Mouse (Mus musculus) heart, postnatal 0 days (tissue): ENCODE measurements around the gene 5430419D17Rik. TPM values are rescaled to one million over a fixed set of nuclear protein-coding genes. Genes with fewer than 3 reads are reported as not detected.
A peak's percentile ranks its signal among the peaks of the same experiment; 100 is the strongest.

Experiments
- ATAC-seq: fragments of 200-750 bp; cut with Nextera tagmentation; 2 replicates; pipeline ENCODE4 v1.8.0; 2017; ENCODE audit warnings: low read depth, moderate number of reproducible peaks, moderate library complexity; ENCODE audit not compliant: insufficient read depth
- DNase-seq: peaks from one replicate; pipeline ENCODE4 v3.0.0-alpha.2; 2016; ENCODE audit warnings: low spot score
- H3K27ac ChIP-seq: fragments of 300-500 bp; sonication (generic); 2 replicates; pipeline ENCODE4 v1.5.1; 2014; ENCODE audit warnings: low read depth, mild to moderate bottlenecking
- H3K27me3 ChIP-seq: fragments of 300-500 bp; sonication (generic); 2 replicates; pipeline ENCODE4 v1.6.1; 2014; ENCODE audit warnings: low read length, mixed read lengths; ENCODE audit not compliant: control insufficient read depth, insufficient read depth
- H3K36me3 ChIP-seq: fragments of 300-500 bp; sonication (generic); replicated peaks from 2 replicates; pipeline ENCODE4 v1.6.1; 2014; ENCODE audit warnings: low read length, mixed read lengths; ENCODE audit not compliant: control insufficient read depth, insufficient read depth
- H3K4me1 ChIP-seq: fragments of 300-500 bp; sonication (generic); 2 replicates; pipeline ENCODE4 v1.6.1; 2014; ENCODE audit warnings: antibody characterized with exemption; ENCODE audit not compliant: control insufficient read depth, insufficient read depth
- H3K4me2 ChIP-seq: fragments of 300-500 bp; sonication (generic); 2 replicates; pipeline ENCODE4 v1.6.1; 2014; ENCODE audit warnings: low read depth, mild to moderate bottlenecking, low read length, moderate library complexity
- H3K4me3 ChIP-seq: fragments of 300-500 bp; sonication (generic); 2 replicates; pipeline ENCODE4 v1.5.1; 2014; ENCODE audit warnings: low read depth, low read length
- H3K9ac ChIP-seq: fragments of 300-500 bp; sonication (generic); replicated peaks from 2 replicates; pipeline ENCODE4 v1.6.1; 2014; ENCODE audit warnings: low read depth, low read length, mixed read lengths
- H3K9me3 ChIP-seq: fragments of 300-500 bp; sonication (generic); replicated peaks from 2 replicates; pipeline ENCODE4 v1.6.1; 2016; ENCODE audit warnings: low read length; ENCODE audit not compliant: control insufficient read depth
- CTCF ChIP-seq: IDR thresholded peaks from 2 replicates; pipeline ENCODE4 v1.5.1; 2016; ENCODE audit warnings: antibody characterized with exemption, control low read depth, low read depth
- EP300 ChIP-seq: IDR thresholded peaks from 2 replicates; pipeline ENCODE4 v1.6.1; 2016; ENCODE audit warnings: antibody characterized with exemption, low read depth
- WGBS: fragments of 180-500 bp; shearing (Covaris S2); extraction: QIAGEN DNeasy Blood & Tissue Kit; methylation state at CpG from one replicate; pipeline ENCODE4 v1.1.7; 2014; 5-methylcytosine and 5-hydroxymethylcytosine counted together
- polyA plus RNA-seq: library from polyadenylated mRNA; unstranded; fragments of >200 nt; fragmentation: Nextera tagmentation; extraction: Ambion mirVana; gene quantifications from 2 replicates; pipeline ENCODE4 v1.2.1, GENCODE M21; 2015
- total RNA-seq: library from RNA; depleted of rRNA; stranded (reverse); fragments of >200 nt; gene quantifications from 2 replicates; pipeline ENCODE4 v1.2.3, GENCODE M21; 2014; ENCODE audit warnings: low replicate concordance

The 5430419D17Rik gene
- total and polyA plus RNA-seq, 2 experiments from 2014 or later: 0.59 to 0.95 TPM

GRCm38 (mm10) chr7:131314493-131314892 is 140.3 kb downstream of the 5430419D17Rik start:
- peaks cover 6% of the 10 kb centered on the region; the same call in 1 of the 2 replicates for H3K4me1 ChIP-seq
- TF ChIP-seq CTCF (no peak), EP300 (no peak)
- no peaks in the 10 kb centered on the region for H3K27me3 ChIP-seq
- 83% methylated on average over 7 of the region's 7 CpGs for WGBS
- H3K36me3 ChIP-seq: no peaks in the 10 kb centered on the region
- no peak overlapping the region for H3K27ac ChIP-seq
- H3K4me3 ChIP-seq: no peak overlapping the region
- ATAC-seq (no peak), DNase-seq (no peak)
- H3K9me3 ChIP-seq: no peaks in the 10 kb centered on the region
- no peak overlapping the region for H3K9ac ChIP-seq
- no peak overlapping the region for H3K4me2 ChIP-seq

GRCm38 (mm10) chr7:131317587-131317986 is 143.4 kb downstream of the 5430419D17Rik start:
- no peak overlapping the region for H3K4me3 ChIP-seq
- TF ChIP-seq EP300: no peak
- no peak for TF ChIP-seq CTCF

GRCm38 (mm10) chr7:131318340-131318739 is 144.1 kb downstream of the 5430419D17Rik start:
- peaks cover 6% of the 10 kb centered on the region; the same call in 1 of the 2 replicates for H3K4me1 ChIP-seq
- no peak for TF ChIP-seq EP300
- TF ChIP-seq CTCF: no peak
- no peak overlapping the region for H3K27ac ChIP-seq
- H3K4me2 ChIP-seq: peak overlapping the region; percentile 13; the same call in 1 of the 2 replicates
- H3K9me3 ChIP-seq: no peaks in the 10 kb centered on the region
- 44% methylated on average over 5 of the region's 7 CpGs for WGBS
- ATAC-seq: no peak
- no peaks in the 10 kb centered on the region for H3K36me3 ChIP-seq
- no peaks in the 10 kb centered on the region for H3K27me3 ChIP-seq
- H3K4me3 ChIP-seq: no peak overlapping the region
- DNase-seq: peak; percentile 32
- no peak overlapping the region for H3K9ac ChIP-seq

More at GRCm38 (mm10) chr7:131317587-131317986, 143.4 kb downstream of the 5430419D17Rik start:
- peaks cover 6% of the 10 kb centered on the region; the same call in 1 of the 2 replicates for H3K4me1 ChIP-seq
- DNase-seq: no peak
- H3K9me3 ChIP-seq: no peaks in the 10 kb centered on the region
- H3K36me3 ChIP-seq: no peaks in the 10 kb centered on the region
- WGBS: 51% methylated on average over 12 of the region's 12 CpGs
- no peaks in the 10 kb centered on the region for H3K27me3 ChIP-seq
- H3K9ac ChIP-seq: no peak overlapping the region
- H3K4me2 ChIP-seq: no peak overlapping the region
- ATAC-seq: no peak
- H3K27ac ChIP-seq: no peak overlapping the region

- 67% methylated on average over 2 of the region's 2 CpGs for WGBS
- Histone ChIP-seq H3K4me1 (peaks cover 6% of the 10 kb centered on the region; the same call in 1 of the 2 replicates), H3K36me3 (no peaks in the 10 kb centered on the region)
Measured at GRCm38 (mm10) chr7:131322192-131322591, 148.0 kb downstream of the 5430419D17Rik start, which contains the start of gene Cuzd1. TSS of gene Cuzd1 (minus strand) at chr7:131322292.

GRCm38 (mm10) chr7:131327054-131327453 is 152.9 kb downstream of the 5430419D17Rik start:
- peak; percentile 8; the same call in 1 of the 2 replicates for TF ChIP-seq CTCF
- no peak for TF ChIP-seq EP300
- H3K9ac ChIP-seq: no peak overlapping the region
- H3K9me3 ChIP-seq: no peaks in the 10 kb centered on the region
- H3K4me2 ChIP-seq: no peak overlapping the region
- H3K36me3 ChIP-seq: no peaks in the 10 kb centered on the region
- WGBS: 84% methylated on average over 5 of the region's 5 CpGs
- no peaks in the 10 kb centered on the region for H3K27me3 ChIP-seq
- H3K27ac ChIP-seq: no peak overlapping the region
- H3K4me1 ChIP-seq: no peaks in the 10 kb centered on the region
- H3K4me3 ChIP-seq: no peak overlapping the region
- ATAC-seq (no peak), DNase-seq (no peak)

More at GRCm38 (mm10) chr7:131322192-131322591, 148.0 kb downstream of the 5430419D17Rik start, which contains the start of gene Cuzd1:
- Histone ChIP-seq H3K4me3 (no peak within 1 kb of the TSS), H3K27ac (no peak within 1 kb of the TSS), H3K27me3 (no peaks in the 10 kb centered on the region), H3K9me3 (no peaks in the 10 kb centered on the region), H3K4me2 (no peak within 1 kb of the TSS), H3K9ac (no peak within 1 kb of the TSS)
- ATAC-seq (no peak), DNase-seq (no peak)
- TF ChIP-seq CTCF: no peak
- TF ChIP-seq EP300: no peak

- Histone ChIP-seq H3K9ac (no peak within 1 kb of the TSS), H3K4me1 (no peaks in the 10 kb centered on the region), H3K9me3 (no peaks in the 10 kb centered on the region), H3K27ac (no peak within 1 kb of the TSS), H3K27me3 (no peaks in the 10 kb centered on the region), H3K4me3 (no peak within 1 kb of the TSS), H3K4me2 (no peak within 1 kb of the TSS), H3K36me3 (no peaks in the 10 kb centered on the region)
- DNase-seq: no peak
- ATAC-seq: no peak
- 91% methylated on average over 5 of the region's 5 CpGs for WGBS
- no peak for TF ChIP-seq CTCF
- no peak for TF ChIP-seq EP300
Measured at GRCm38 (mm10) chr7:131329416-131329815, 155.2 kb downstream of the 5430419D17Rik start, which contains the start of gene Fam24b. TSS of gene Fam24b (minus strand) at chr7:131329516.
